Mouse (Mus musculus): ENCODE data around the gene Arrb2. TPM values are rescaled to one million over a fixed set of nuclear protein-coding genes. Genes with fewer than 3 reads are reported as not detected.

The Arrb2 gene
- polyA plus RNA-seq, 1 experiment from 2014 or later, result 15.8 TPM

- Histone ChIP-seq H3K4me3 (ENCODE audit: low read depth, low read length) (no peak overlapping the region), H3K27ac (ENCODE audit: low read length) (no peak overlapping the region), H3K4me1 (ENCODE audit: control insufficient read depth, low read depth, low read length) (peaks cover 17% of the 10 kb centered on the region), H3K9me3 (replicated peaks; ENCODE audit: control insufficient read depth, low read length) (no peaks in the 10 kb centered on the region), H3K27me3 (ENCODE audit: control insufficient read depth, insufficient read depth, low read depth, low read length) (peaks cover under 1% of the 10 kb centered on the region), H3K36me3 (ENCODE audit: control insufficient read depth, insufficient read depth) (no peaks in the 10 kb centered on the region), H3K4me2 (ENCODE audit: low read depth, low read length) (no peak overlapping the region), H3K9ac (ENCODE audit: low read depth, low read length) (no peak overlapping the region)
- WGBS (ENCODE audit: insufficient replicate concordance), result 70% methylated on average over 9 of the region's 9 CpGs
- ATAC-seq (ENCODE audit: low read depth), result no peak
These were observed 21.0 kb downstream of the Arrb2 start for GRCm38 (mm10) chr11:70453261-70454044.

GRCm38 (mm10) chr11:70458688-70459600, 26.5 kb downstream of the Arrb2 start, which contains the start of gene Zmynd15:
Zmynd15 (plus strand) TSS chr11:70459433.
- H3K9me3 ChIP-seq (replicated peaks; ENCODE audit: control insufficient read depth, low read length), result no peaks in the 10 kb centered on the region
- peaks cover 35% of the 10 kb centered on the region for H3K27me3 ChIP-seq (ENCODE audit: control insufficient read depth, insufficient read depth, low read depth, low read length)
- ATAC-seq (ENCODE audit: low read depth), result no peak
- no peaks in the 10 kb centered on the region; the same call in 1 of the 2 replicates for H3K4me1 ChIP-seq (ENCODE audit: control insufficient read depth, low read depth, low read length)
- H3K27ac ChIP-seq (ENCODE audit: low read length), result no peak within 1 kb of the TSS
- peak within 1 kb of the TSS; percentile 72 for H3K4me2 ChIP-seq (ENCODE audit: low read depth, low read length)
- peak within 1 kb of the TSS; percentile 61 for H3K4me3 ChIP-seq (ENCODE audit: low read depth, low read length)
- H3K36me3 ChIP-seq (ENCODE audit: control insufficient read depth, insufficient read depth), result no peaks in the 10 kb centered on the region
- 17% methylated on average over 32 of the region's 32 CpGs for WGBS (ENCODE audit: insufficient replicate concordance)
- peak within 1 kb of the TSS; percentile 35; the same call in 1 of the 2 replicates for H3K9ac ChIP-seq (ENCODE audit: low read depth, low read length)

DNA sequence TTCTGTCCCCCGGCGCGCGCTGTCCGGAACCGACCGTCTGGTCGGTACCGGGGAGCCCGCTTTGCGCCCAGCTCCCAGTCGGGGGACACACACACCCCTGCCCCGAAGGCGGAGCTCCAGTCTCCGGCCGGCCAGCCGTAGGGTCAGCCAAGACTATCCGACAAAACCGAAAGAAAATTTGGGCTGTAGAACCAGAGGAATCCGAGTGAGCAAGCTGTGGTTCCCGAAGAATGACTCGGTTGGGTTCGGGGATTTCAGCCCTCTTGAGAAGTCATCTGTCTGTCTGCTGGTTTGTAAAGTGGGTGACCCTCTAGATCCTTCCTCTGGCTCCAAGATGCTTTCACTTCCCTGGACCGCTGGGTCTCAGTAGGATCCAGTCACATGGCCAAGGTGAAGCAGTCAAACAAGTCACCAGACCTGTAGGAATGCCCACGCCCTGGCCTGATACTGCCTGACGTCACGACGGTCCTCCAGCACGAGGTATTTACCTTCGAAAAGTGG, 27.2 kb downstream of the Arrb2 start, which contains the start of gene Cxcl16:
TSS of gene Cxcl16 (minus strand) at position 384 of the 501 bp plus-strand sequence.
- H3K4me1 ChIP-seq (ENCODE audit: control insufficient read depth, low read depth, low read length), result no peaks in the 10 kb centered on the region; the same call in 1 of the 2 replicates
- H3K27ac ChIP-seq (ENCODE audit: low read length), result no peak within 1 kb of the TSS
- WGBS (ENCODE audit: insufficient replicate concordance), result 3% methylated on average over 30 of the region's 30 CpGs
- peak within 1 kb of the TSS; percentile 72 for H3K4me2 ChIP-seq (ENCODE audit: low read depth, low read length)
- H3K9me3 ChIP-seq (replicated peaks; ENCODE audit: control insufficient read depth, low read length), result no peaks in the 10 kb centered on the region
- H3K9ac ChIP-seq (ENCODE audit: low read depth, low read length), result peak within 1 kb of the TSS; percentile 35; the same call in 1 of the 2 replicates
- H3K27me3 ChIP-seq (ENCODE audit: control insufficient read depth, insufficient read depth, low read depth, low read length), result peaks cover 39% of the 10 kb centered on the region
- H3K4me3 ChIP-seq (ENCODE audit: low read depth, low read length), result peak within 1 kb of the TSS; percentile 61
- no peaks in the 10 kb centered on the region for H3K36me3 ChIP-seq (ENCODE audit: control insufficient read depth, insufficient read depth)
- ATAC-seq (ENCODE audit: low read depth), result no peak

- peaks cover 53% of the 10 kb centered on the region for H3K27me3 ChIP-seq (ENCODE audit: control insufficient read depth, insufficient read depth, low read depth, low read length)
- H3K9me3 ChIP-seq (replicated peaks; ENCODE audit: control insufficient read depth, low read length), result no peaks in the 10 kb centered on the region
- H3K4me3 ChIP-seq (ENCODE audit: low read depth, low read length), result no peak overlapping the region
- ATAC-seq (ENCODE audit: low read depth), result no peak
- WGBS (ENCODE audit: insufficient replicate concordance), result 66% methylated on average over 5 of the region's 5 CpGs
- no peaks in the 10 kb centered on the region for H3K36me3 ChIP-seq (ENCODE audit: control insufficient read depth, insufficient read depth)
- H3K27ac ChIP-seq (ENCODE audit: low read length), result no peak overlapping the region
- H3K9ac ChIP-seq (ENCODE audit: low read depth, low read length), result no peak overlapping the region
- no peak overlapping the region for H3K4me2 ChIP-seq (ENCODE audit: low read depth, low read length)
- no peaks in the 10 kb centered on the region; the same call in 1 of the 2 replicates for H3K4me1 ChIP-seq (ENCODE audit: control insufficient read depth, low read depth, low read length)
These were observed 31.5 kb downstream of the Arrb2 start for GRCm38 (mm10) chr11:70463970-70464369.

DNA sequence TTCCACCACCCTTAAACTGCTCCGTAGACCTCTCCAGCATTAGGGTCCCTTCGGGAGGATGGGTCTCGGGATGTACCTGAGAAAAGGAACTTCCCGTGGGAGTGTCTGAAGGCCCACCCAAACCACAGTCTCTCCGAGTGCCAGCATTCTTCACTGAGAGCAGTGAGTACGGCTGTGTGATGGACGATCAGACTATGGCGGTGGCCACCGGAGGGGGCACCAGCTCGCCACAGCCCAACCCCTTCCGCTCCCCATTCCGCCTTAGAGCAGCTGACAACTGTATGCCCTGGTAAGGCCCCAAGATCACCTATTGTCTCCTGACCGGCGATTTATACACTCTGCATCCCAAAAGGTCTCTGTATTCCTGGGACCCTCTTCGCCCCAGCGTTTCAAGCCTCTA, 32.8 kb downstream of the Arrb2 start:
- Histone ChIP-seq H3K9ac (ENCODE audit: low read depth, low read length) (no peak overlapping the region), H3K4me2 (ENCODE audit: low read depth, low read length) (no peak overlapping the region), H3K27me3 (ENCODE audit: control insufficient read depth, insufficient read depth, low read depth, low read length) (peaks cover 40% of the 10 kb centered on the region), H3K4me3 (ENCODE audit: low read depth, low read length) (no peak overlapping the region), H3K4me1 (ENCODE audit: control insufficient read depth, low read depth, low read length) (no peaks in the 10 kb centered on the region), H3K27ac (ENCODE audit: low read length) (no peak overlapping the region), H3K36me3 (ENCODE audit: control insufficient read depth, insufficient read depth) (no peaks in the 10 kb centered on the region), H3K9me3 (replicated peaks; ENCODE audit: control insufficient read depth, low read length) (no peaks in the 10 kb centered on the region)
- WGBS (ENCODE audit: insufficient replicate concordance), result 28% methylated on average over 16 of the region's 16 CpGs
- ATAC-seq (ENCODE audit: low read depth), result no peak

- H3K9me3 ChIP-seq (replicated peaks; ENCODE audit: control insufficient read depth, low read length), result no peaks in the 10 kb centered on the region
- ATAC-seq (ENCODE audit: low read depth), result no peak
- H3K27me3 ChIP-seq (ENCODE audit: control insufficient read depth, insufficient read depth, low read depth, low read length), result peaks cover 34% of the 10 kb centered on the region
- H3K4me2 ChIP-seq (ENCODE audit: low read depth, low read length), result peak overlapping the region; percentile 17; the same call in 1 of the 2 replicates
- H3K4me3 ChIP-seq (ENCODE audit: low read depth, low read length), result peak overlapping the region; percentile 18; the same call in 1 of the 2 replicates
- whole genome bisulfite sequencing (ENCODE audit: insufficient replicate concordance), result 35% methylated on average over 23 of the region's 23 CpGs
- H3K9ac ChIP-seq (ENCODE audit: low read depth, low read length), result no peak overlapping the region
- H3K4me1 ChIP-seq (ENCODE audit: control insufficient read depth, low read depth, low read length), result no peaks in the 10 kb centered on the region
- H3K36me3 ChIP-seq (ENCODE audit: control insufficient read depth, insufficient read depth), result no peaks in the 10 kb centered on the region
- H3K27ac ChIP-seq (ENCODE audit: low read length), result no peak overlapping the region
These were observed 33.4 kb downstream of the Arrb2 start for GRCm38 (mm10) chr11:70465824-70466223.

GRCm38 (mm10) chr11:70467902-70468619, 35.6 kb downstream of the Arrb2 start:
- peak; percentile 37; the same call in 1 of the 2 replicates for ATAC-seq (ENCODE audit: low read depth)
- no peak overlapping the region for H3K9ac ChIP-seq (ENCODE audit: low read depth, low read length)
- H3K4me2 ChIP-seq (ENCODE audit: low read depth, low read length), result no peak overlapping the region
- no peak overlapping the region for H3K4me3 ChIP-seq (ENCODE audit: low read depth, low read length)
- H3K4me1 ChIP-seq (ENCODE audit: control insufficient read depth, low read depth, low read length), result no peaks in the 10 kb centered on the region
- 47% methylated on average over 5 of the region's 5 CpGs for WGBS (ENCODE audit: insufficient replicate concordance)
- H3K9me3 ChIP-seq (replicated peaks; ENCODE audit: control insufficient read depth, low read length), result no peaks in the 10 kb centered on the region
- peaks cover 24% of the 10 kb centered on the region for H3K27me3 ChIP-seq (ENCODE audit: control insufficient read depth, insufficient read depth, low read depth, low read length)
- no peaks in the 10 kb centered on the region for H3K36me3 ChIP-seq (ENCODE audit: control insufficient read depth, insufficient read depth)
- H3K27ac ChIP-seq (ENCODE audit: low read length), result no peak overlapping the region

- Histone ChIP-seq H3K27me3 (ENCODE audit: control insufficient read depth, insufficient read depth, low read depth, low read length) (peaks cover 18% of the 10 kb centered on the region), H3K9ac (ENCODE audit: low read depth, low read length) (no peak overlapping the region), H3K36me3 (ENCODE audit: control insufficient read depth, insufficient read depth) (no peaks in the 10 kb centered on the region), H3K4me1 (ENCODE audit: control insufficient read depth, low read depth, low read length) (no peaks in the 10 kb centered on the region), H3K9me3 (replicated peaks; ENCODE audit: control insufficient read depth, low read length) (no peaks in the 10 kb centered on the region), H3K27ac (ENCODE audit: low read length) (no peak overlapping the region), H3K4me3 (ENCODE audit: low read depth, low read length) (no peak overlapping the region), H3K4me2 (ENCODE audit: low read depth, low read length) (no peak overlapping the region)
- no peak for ATAC-seq (ENCODE audit: low read depth)
- WGBS (ENCODE audit: insufficient replicate concordance), result 59% methylated on average over 3 of the region's 3 CpGs
These were observed 37.3 kb downstream of the Arrb2 start for GRCm38 (mm10) chr11:70469764-70470163.

Measured in liver, embryonic 16.5 days (tissue).